Mouse (Mus musculus) embryonic facial prominence, embryonic 15.5 days (tissue): ENCODE measurements at regions not wholly inside any gene's neighbourhood (a gene's known extent, or its start where the extent isn't known, plus 50 kb on each side); places are given as distances from the start of the nearest gene placed in this dataset.

Experiments used
- ATAC-seq: fragments of 200-750 bp; cut with Nextera tagmentation; 2 replicates; pipeline ENCODE4 v1.8.0; 2017; ENCODE audit warnings: low read depth, moderate TSS enrichment; ENCODE audit not compliant: insufficient number of reproducible peaks, low FRiP score, low TSS enrichment
- H3K27ac ChIP-seq: fragments of 300-500 bp; sonication (generic); replicated peaks from 2 replicates; pipeline ENCODE4 v1.5.1; 2015; ENCODE audit warnings: mild to moderate bottlenecking, inconsistent platforms
- H3K27me3 ChIP-seq: fragments of 300-500 bp; sonication (generic); 2 replicates; pipeline ENCODE4 v1.6.1; 2015; ENCODE audit warnings: inconsistent platforms
- H3K36me3 ChIP-seq: fragments of 300-500 bp; sonication (generic); 2 replicates; pipeline ENCODE4 v1.6.1; 2015; ENCODE audit warnings: mild to moderate bottlenecking, inconsistent platforms
- H3K4me1 ChIP-seq: fragments of 300-500 bp; sonication (generic); 2 replicates; pipeline ENCODE4 v1.6.1; 2015; ENCODE audit warnings: inconsistent platforms
- H3K4me2 ChIP-seq: fragments of 300-500 bp; sonication (generic); replicated peaks from 2 replicates; pipeline ENCODE4 v1.6.1; 2015; ENCODE audit warnings: mild to moderate bottlenecking, inconsistent platforms
- H3K4me3 ChIP-seq: fragments of 300-500 bp; sonication (generic); replicated peaks from 2 replicates; pipeline ENCODE4 v1.5.1; 2015; ENCODE audit warnings: mild to moderate bottlenecking, inconsistent platforms
- H3K9ac ChIP-seq: fragments of 300-500 bp; sonication (generic); 2 replicates; pipeline ENCODE4 v1.6.1; 2015; ENCODE audit warnings: inconsistent platforms
- H3K9me3 ChIP-seq: fragments of 300-500 bp; sonication (generic); replicated peaks from 2 replicates; pipeline ENCODE4 v1.6.1; 2016; ENCODE audit warnings: inconsistent platforms
- WGBS: fragments of 180-500 bp; shearing (Covaris S2); methylation state at CpG from one replicate; pipeline ENCODE4 v1.1.7; 2015; 5-methylcytosine and 5-hydroxymethylcytosine counted together

GRCm38 (mm10) chr12:97793364-97794120, 465.7 kb downstream of the Galc start:
- 75% methylated on average over 16 of the region's 16 CpGs for WGBS
- H3K36me3 ChIP-seq, result no peaks in the 10 kb centered on the region

GRCm38 (mm10) chr12:97783476-97783875, 475.8 kb downstream of the Galc start:
- H3K9me3 ChIP-seq, result no peaks in the 10 kb centered on the region
- H3K4me1 ChIP-seq, result no peaks in the 10 kb centered on the region
- H3K36me3 ChIP-seq, result no peaks in the 10 kb centered on the region
- no peak overlapping the region for H3K4me3 ChIP-seq
- no peak overlapping the region for H3K27ac ChIP-seq
- no peaks in the 10 kb centered on the region for H3K27me3 ChIP-seq
- WGBS, result 87% methylated on average over 3 of the region's 3 CpGs
- ATAC-seq, result no peak
- no peak overlapping the region for H3K9ac ChIP-seq
- no peak overlapping the region for H3K4me2 ChIP-seq

More at GRCm38 (mm10) chr12:97793364-97794120, 465.7 kb downstream of the Galc start:
- Histone ChIP-seq H3K27me3 (no peaks in the 10 kb centered on the region), H3K9ac (no peak overlapping the region), H3K9me3 (no peaks in the 10 kb centered on the region), H3K4me2 (no peak overlapping the region), H3K4me3 (no peak overlapping the region), H3K27ac (no peak overlapping the region), H3K4me1 (no peaks in the 10 kb centered on the region)
- ATAC-seq, result no peak

GRCm38 (mm10) chr12:97759116-97759515, 500.1 kb downstream of the Galc start:
- 66% methylated on average over 3 of the region's 3 CpGs for WGBS
- Histone ChIP-seq H3K4me3 (no peak overlapping the region), H3K36me3 (no peaks in the 10 kb centered on the region), H3K27me3 (no peaks in the 10 kb centered on the region), H3K9me3 (no peaks in the 10 kb centered on the region), H3K4me1 (no peaks in the 10 kb centered on the region), H3K9ac (no peak overlapping the region), H3K4me2 (no peak overlapping the region), H3K27ac (no peak overlapping the region)
- no peak for ATAC-seq

- Histone ChIP-seq H3K9me3 (no peaks in the 10 kb centered on the region), H3K4me3 (no peak overlapping the region), H3K36me3 (no peaks in the 10 kb centered on the region), H3K9ac (no peak overlapping the region), H3K4me1 (no peaks in the 10 kb centered on the region), H3K27me3 (no peaks in the 10 kb centered on the region), H3K4me2 (no peak overlapping the region), H3K27ac (no peak overlapping the region)
- WGBS, result 48% methylated on average over 2 of the region's 2 CpGs
- ATAC-seq, result no peak
Observed at GRCm38 (mm10) chr12:97758624-97759023, 500.6 kb downstream of the Galc start.

GRCm38 (mm10) chr12:97750166-97750565, 509.1 kb downstream of the Galc start:
- H3K4me3 ChIP-seq, result no peak overlapping the region
- no peaks in the 10 kb centered on the region for H3K9me3 ChIP-seq
- 67% methylated on average over 2 of the region's 2 CpGs for WGBS
- H3K4me2 ChIP-seq, result no peak overlapping the region
- H3K36me3 ChIP-seq, result no peaks in the 10 kb centered on the region
- no peak overlapping the region for H3K27ac ChIP-seq
- no peaks in the 10 kb centered on the region for H3K4me1 ChIP-seq
- H3K27me3 ChIP-seq, result no peaks in the 10 kb centered on the region
- H3K9ac ChIP-seq, result no peak overlapping the region
- ATAC-seq, result no peak

- H3K27me3 ChIP-seq, result no peaks in the 10 kb centered on the region
- no peak overlapping the region for H3K27ac ChIP-seq
- 59% methylated on average over 2 of the region's 2 CpGs for WGBS
- no peak overlapping the region for H3K4me3 ChIP-seq
- H3K4me1 ChIP-seq, result no peaks in the 10 kb centered on the region
- no peak overlapping the region for H3K4me2 ChIP-seq
- no peaks in the 10 kb centered on the region for H3K9me3 ChIP-seq
- no peaks in the 10 kb centered on the region for H3K36me3 ChIP-seq
- ATAC-seq, result no peak
- H3K9ac ChIP-seq, result no peak overlapping the region
Observed at GRCm38 (mm10) chr12:97740927-97741326, 518.3 kb downstream of the Galc start.

GRCm38 (mm10) chr12:97732078-97732580, 527.1 kb downstream of the Galc start:
- Histone ChIP-seq H3K27ac (no peak overlapping the region), H3K4me3 (no peak overlapping the region), H3K4me2 (no peak overlapping the region), H3K9me3 (no peaks in the 10 kb centered on the region), H3K36me3 (no peaks in the 10 kb centered on the region), H3K4me1 (no peaks in the 10 kb centered on the region), H3K9ac (no peak overlapping the region), H3K27me3 (no peaks in the 10 kb centered on the region)
- 86% methylated on average over 6 of the region's 6 CpGs for WGBS
- ATAC-seq, result no peak

GRCm38 (mm10) chr12:97720554-97720953, 538.7 kb downstream of the Galc start:
- Histone ChIP-seq H3K9ac (no peak overlapping the region), H3K36me3 (no peaks in the 10 kb centered on the region), H3K4me3 (no peak overlapping the region), H3K9me3 (peaks cover 6% of the 10 kb centered on the region), H3K27me3 (no peaks in the 10 kb centered on the region), H3K27ac (no peak overlapping the region), H3K4me1 (no peaks in the 10 kb centered on the region), H3K4me2 (no peak overlapping the region)
- 77% methylated on average over 3 of the region's 3 CpGs for WGBS
- ATAC-seq, result no peak

- 80% methylated on average over 5 of the region's 5 CpGs for WGBS
- Histone ChIP-seq H3K27me3 (no peaks in the 10 kb centered on the region), H3K4me1 (no peaks in the 10 kb centered on the region), H3K4me2 (no peak overlapping the region), H3K4me3 (no peak overlapping the region), H3K36me3 (no peaks in the 10 kb centered on the region), H3K27ac (no peak overlapping the region), H3K9ac (no peak overlapping the region), H3K9me3 (peaks cover 6% of the 10 kb centered on the region)
- no peak for ATAC-seq
Observed at GRCm38 (mm10) chr12:97717812-97718211, 541.4 kb downstream of the Galc start.
